ENCODE assay signal across 8 mouse cellular contexts in the genomic region with DNA sequence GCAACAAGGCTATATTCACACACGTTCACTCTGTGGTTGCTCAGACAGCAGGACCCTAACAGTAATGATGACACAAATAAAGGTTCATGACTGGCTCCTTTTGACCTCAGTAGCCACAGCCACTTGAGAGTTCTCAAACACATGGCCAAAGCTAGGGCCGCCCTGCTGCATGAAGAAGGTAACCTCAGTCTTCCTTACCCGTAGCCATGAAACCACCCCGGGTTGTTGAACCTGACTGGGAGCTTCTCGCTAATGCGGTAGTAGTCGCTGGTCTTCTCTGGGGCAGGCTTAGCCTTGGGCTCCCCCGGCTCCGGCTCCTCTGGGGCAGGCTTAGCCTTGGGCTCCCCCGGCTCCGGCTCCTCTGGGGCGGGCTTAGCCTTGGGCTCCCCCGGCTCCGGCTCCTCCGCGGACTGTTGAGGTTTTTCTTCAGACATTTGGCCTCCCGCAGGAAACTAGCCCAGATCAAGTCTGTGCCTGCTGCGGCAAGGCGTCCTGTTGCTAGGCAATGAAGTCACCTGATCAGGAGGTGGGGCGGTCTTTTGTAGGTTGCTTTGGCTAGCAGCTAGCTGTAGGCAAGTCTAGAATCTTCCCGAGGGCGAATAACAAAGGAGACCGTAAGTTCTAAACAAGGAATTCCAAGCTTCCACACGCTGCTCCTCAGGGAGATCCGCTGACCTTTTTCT. TPM values are rescaled to one million over a fixed set of nuclear protein-coding genes. Genes with fewer than 3 reads are reported as not detected.
A peak's percentile ranks its signal among the peaks of the same experiment; 100 is the strongest.
DNase-seq lines count a peak whose midpoint lies in the region; ATAC-seq and TF ChIP-seq lines count a peak whose summit lies in the region.

Gene 1700007K13Rik (minus strand): TSS at position 497 of the 683 bp plus-strand sequence.

- peaks cover 4% of the 10 kb centered on the region; the same call in 1 of the 2 replicates for H3K4me1 ChIP-seq in kidney, adult 2 months (ENCODE audit: control insufficient read depth, insufficient read depth, low read length)
- H3K4me1 ChIP-seq in limb, embryonic 12.5 days (replicated peaks), result peaks cover 15% of the 10 kb centered on the region
- H3K4me1 ChIP-seq in midbrain, embryonic 14.5 days (ENCODE audit: control insufficient read depth, insufficient read depth, low read length), result peaks cover 17% of the 10 kb centered on the region

- peaks cover 2% of the 10 kb centered on the region; the same call in 1 of the 2 replicates for H3K36me3 ChIP-seq in kidney, adult 2 months (ENCODE audit: control insufficient read depth, insufficient read depth, low read length)
- peaks cover 23% of the 10 kb centered on the region for H3K36me3 ChIP-seq in limb, embryonic 12.5 days
- peaks cover 19% of the 10 kb centered on the region for H3K36me3 ChIP-seq in midbrain, embryonic 14.5 days (ENCODE audit: control insufficient read depth, insufficient read depth, low read length)

- peak within 1 kb of the TSS; percentile 53 for H3K9ac ChIP-seq in limb, embryonic 12.5 days (replicated peaks)
- H3K9ac ChIP-seq in midbrain, embryonic 14.5 days (replicated peaks; ENCODE audit: low read length), result peak within 1 kb of the TSS; percentile 14; the same call in 1 of the 2 replicates

- peak within 1 kb of the TSS; percentile 71 for H3K4me2 ChIP-seq in limb, embryonic 12.5 days
- peak within 1 kb of the TSS; percentile 51 for H3K4me2 ChIP-seq in midbrain, embryonic 14.5 days (ENCODE audit: low read length)

- ATAC-seq in limb, embryonic 12.5 days (ENCODE audit: insufficient number of reproducible peaks, insufficient read depth, low FRiP score, low TSS enrichment, low read depth), result 0 out of 2 replicates have a peak, but pooled peaks have one; percentile 41
- no peak; the same call in 1 of the 2 replicates for ATAC-seq in midbrain, embryonic 14.5 days (ENCODE audit: low FRiP score, low TSS enrichment)

- TF ChIP-seq CTCF in kidney, adult 2 months (conservative IDR thresholded peaks at IDR 0.05; ENCODE audit: insufficient read depth, insufficient read length, low read depth, low read length), result no peak

- no peak within 1 kb of the TSS for H3K4me3 ChIP-seq in kidney, adult 2 months (ENCODE audit: insufficient read depth, low read depth, low read length)
- H3K4me3 ChIP-seq in limb, embryonic 12.5 days (replicated peaks), result peak within 1 kb of the TSS; percentile 34
- peak within 1 kb of the TSS; percentile 9; the same call in 1 of the 2 replicates for H3K4me3 ChIP-seq in midbrain, embryonic 14.5 days (replicated peaks; ENCODE audit: low read depth, low read length)

- H3K27ac ChIP-seq in kidney, adult 2 months (ENCODE audit: insufficient read depth, low read depth, low read length), result no peak within 1 kb of the TSS
- H3K27ac ChIP-seq in limb, embryonic 12.5 days, result no peak within 1 kb of the TSS
- no peak within 1 kb of the TSS for H3K27ac ChIP-seq in midbrain, embryonic 14.5 days (replicated peaks; ENCODE audit: low read depth, low read length)

- no peaks in the 10 kb centered on the region for H3K9me3 ChIP-seq in limb, embryonic 12.5 days
- H3K9me3 ChIP-seq in midbrain, embryonic 14.5 days (ENCODE audit: control insufficient read depth, low read length), result no peaks in the 10 kb centered on the region

- intact Hi-C loops in heart, postnatal 25 days (cut with DNase I), result no loop called here

- no peaks in the 10 kb centered on the region for H3K27me3 ChIP-seq in kidney, adult 2 months (replicated peaks; ENCODE audit: control insufficient read depth, insufficient read depth, low read length)
- peaks cover 12% of the 10 kb centered on the region; the same call in 1 of the 2 replicates for H3K27me3 ChIP-seq in limb, embryonic 12.5 days
- no peaks in the 10 kb centered on the region for H3K27me3 ChIP-seq in midbrain, embryonic 14.5 days (ENCODE audit: control insufficient read depth, insufficient read depth, low read length)

- no peak for TF ChIP-seq POLR2A in kidney, adult 2 months (IDR thresholded peaks at IDR 0.05; ENCODE audit: low read depth, low read length)

- DNase-seq in heart, adult 11 months, result peak; percentile 95
- no peak for DNase-seq in heart, postnatal 25 days (ENCODE audit: low spot score)
- DNase-seq in embryo, embryonic 10.5 days (ENCODE audit: low spot score), result peak; percentile 85
- DNase-seq in heart, adult 9 months (ENCODE audit: low spot score in 2 of 2), result peak; percentile 51 to 54
- DNase-seq in kidney, adult 2 months, result peak; percentile 90
- peak; percentile 82 for DNase-seq in midbrain, embryonic 14.5 days
- DNase-seq in spleen, postnatal 36 days (ENCODE audit: low spot score in 2 of 2), result peak; percentile 50 to 56

- WGBS in kidney, adult 2 months, result 5% methylated on average over 25 of the region's 25 CpGs
- 6% methylated on average over 25 of the region's 25 CpGs for whole genome bisulfite sequencing in limb, embryonic 12.5 days
- WGBS in midbrain, embryonic 14.5 days, result 4% methylated on average over 25 of the region's 25 CpGs

RNA-seq across cellular contexts. Expression of gene 1700007K13Rik, which starts in this region (rescaled TPM):
- not detected for total RNA-seq in heart, postnatal 25 days (2021)
- 0.86 and 1.3 TPM in 2 replicates for polyA plus RNA-seq in kidney, adult 2 months (2012; rRNA removed)
- 0.70 and 0.73 TPM in 2 replicates for polyA plus RNA-seq in limb, embryonic 12.5 days (2016; fragmentation: Nextera tagmentation; extraction: Ambion mirVana)
- polyA plus RNA-seq in midbrain, embryonic 14.5 days (2014; fragmentation: Nextera tagmentation; extraction: Ambion mirVana), result 1.4 and 2.6 TPM in 2 replicates

Comparison
In these comparisons a context has a peak if more than half of its experiments do, and no peak if none do; other contexts are left out.
1. Peak in ATAC-seq, H3K4me3 ChIP-seq, H3K9ac ChIP-seq and H3K4me2 ChIP-seq in limb, embryonic 12.5 days; RNA of the gene not detected or under 1 TPM.